Mouse (Mus musculus): ENCODE measurements around the gene Parp8. TPM values are rescaled to one million over a fixed set of nuclear protein-coding genes. Genes with fewer than 3 reads are reported as not detected.

The Parp8 gene
- polyA plus RNA-seq, 1 experiment from 2014 or later: 2.2 TPM

DNA sequence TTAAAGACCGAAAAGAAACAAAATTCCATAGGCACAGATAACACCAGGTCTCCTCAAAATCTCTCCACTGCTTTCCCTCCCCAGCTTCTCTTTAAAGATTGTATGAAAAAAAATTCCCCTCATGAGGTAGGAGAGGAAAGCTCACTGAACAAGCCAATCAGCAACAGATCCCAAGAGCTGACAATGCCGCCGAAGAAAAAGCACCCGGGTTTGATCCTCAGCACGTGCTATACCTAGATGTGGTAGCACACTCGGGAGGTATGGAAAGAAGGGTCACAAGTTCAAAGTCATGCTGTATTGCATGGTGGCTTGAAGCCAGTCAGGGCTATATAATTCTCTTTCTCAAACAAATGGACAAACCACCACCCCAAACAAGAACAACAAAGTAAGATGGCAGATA lies 76.3 kb downstream of the Parp8 start:
- 86% methylated on average over 6 of the region's 6 CpGs for WGBS (ENCODE audit: insufficient replicate concordance)
- no peak for ATAC-seq
- no peaks in the 10 kb centered on the region for H3K9me3 ChIP-seq (ENCODE audit: low read length)

DNA sequence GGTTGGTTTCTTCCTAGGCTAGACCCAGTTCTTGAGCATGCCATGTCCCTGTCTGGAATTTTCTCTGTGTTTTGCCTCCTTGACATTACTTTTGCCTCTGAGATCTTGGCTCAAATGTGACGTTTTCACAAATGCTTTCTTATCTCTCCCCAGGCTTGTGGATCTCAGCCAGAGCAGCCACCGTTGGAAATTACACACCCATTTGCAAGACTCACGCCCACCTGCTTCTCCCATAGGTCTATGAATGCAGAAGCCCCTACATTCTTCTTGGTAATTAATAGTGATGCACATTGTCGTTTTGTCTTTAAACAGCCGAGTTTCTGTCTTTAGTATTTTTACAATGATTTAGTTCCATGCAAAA lies 77.1 kb downstream of the Parp8 start:
- Histone ChIP-seq H3K36me3 (replicated peaks; ENCODE audit: insufficient read depth, low read length) (no peaks in the 10 kb centered on the region), H3K27me3 (ENCODE audit: insufficient read depth, low read length) (no peaks in the 10 kb centered on the region), H3K27ac (ENCODE audit: low read depth) (no peak overlapping the region), H3K4me2 (ENCODE audit: low read depth, low read length) (no peak overlapping the region), H3K9ac (replicated peaks) (no peak overlapping the region), H3K4me3 (ENCODE audit: low read depth, low read length) (no peak overlapping the region), H3K4me1 (ENCODE audit: insufficient read depth) (no peaks in the 10 kb centered on the region), H3K9me3 (ENCODE audit: low read length) (no peaks in the 10 kb centered on the region)
- ATAC-seq (no peak), DNase-seq (no peak)
- TF ChIP-seq EP300 (IDR thresholded peaks at IDR 0.05; ENCODE audit: low read depth) (no peak), CTCF (IDR thresholded peaks at IDR 0.05; ENCODE audit: low read depth) (no peak)
- 55% methylated on average over 5 of the region's 5 CpGs for WGBS (ENCODE audit: insufficient replicate concordance)

More for the DNA sequence above, 76.3 kb downstream of the Parp8 start:
- H3K36me3 ChIP-seq (replicated peaks; ENCODE audit: insufficient read depth, low read length): no peaks in the 10 kb centered on the region
- no peak overlapping the region for H3K4me2 ChIP-seq (ENCODE audit: low read depth, low read length)
- H3K4me3 ChIP-seq (ENCODE audit: low read depth, low read length): no peak overlapping the region
- H3K27me3 ChIP-seq (ENCODE audit: insufficient read depth, low read length): no peaks in the 10 kb centered on the region
- TF ChIP-seq EP300 (IDR thresholded peaks at IDR 0.05; ENCODE audit: low read depth) (no peak), CTCF (IDR thresholded peaks at IDR 0.05; ENCODE audit: low read depth) (no peak)
- H3K4me1 ChIP-seq (ENCODE audit: insufficient read depth): no peaks in the 10 kb centered on the region
- H3K27ac ChIP-seq (ENCODE audit: low read depth): no peak overlapping the region
- no peak for DNase-seq
- no peak overlapping the region for H3K9ac ChIP-seq (replicated peaks)

DNA sequence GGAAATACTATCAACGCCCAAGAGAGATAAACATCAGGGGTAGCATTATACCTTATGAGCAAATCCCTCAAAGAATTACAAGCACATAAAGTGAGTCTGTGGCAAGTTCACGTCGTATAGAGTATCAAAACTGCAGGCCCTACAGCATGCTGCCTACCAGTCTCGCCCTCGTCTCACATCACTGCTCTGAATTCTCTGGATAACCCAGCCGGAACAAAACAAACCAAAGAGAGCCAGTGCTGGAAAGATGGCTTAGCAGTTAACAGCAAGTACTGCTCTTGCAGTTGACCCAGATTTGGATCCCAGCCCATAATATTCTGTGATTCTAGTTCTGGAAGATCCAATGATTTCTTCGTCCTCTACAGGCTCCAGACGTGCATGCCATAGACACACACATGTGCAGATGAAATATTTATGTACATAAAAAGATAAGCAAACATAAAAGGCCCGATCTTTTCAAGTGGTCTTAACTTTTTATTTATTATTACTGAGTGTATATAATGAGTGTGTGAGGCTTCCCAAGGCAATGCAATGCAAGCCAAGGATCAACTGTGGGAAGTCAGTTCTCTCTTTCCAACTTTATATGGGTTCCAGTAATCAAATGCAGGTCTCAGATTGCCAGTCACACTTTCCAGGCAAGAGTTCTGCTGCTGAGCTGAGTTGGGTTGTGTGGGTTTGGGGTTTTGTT lies 77.6 kb downstream of the Parp8 start:
- H3K4me2 ChIP-seq (ENCODE audit: low read depth, low read length): no peak overlapping the region
- no peaks in the 10 kb centered on the region for H3K4me1 ChIP-seq (ENCODE audit: insufficient read depth)
- no peaks in the 10 kb centered on the region for H3K36me3 ChIP-seq (replicated peaks; ENCODE audit: insufficient read depth, low read length)
- TF ChIP-seq CTCF (IDR thresholded peaks at IDR 0.05; ENCODE audit: low read depth) (no peak), EP300 (IDR thresholded peaks at IDR 0.05; ENCODE audit: low read depth) (no peak)
- H3K9ac ChIP-seq (replicated peaks): no peak overlapping the region
- 74% methylated on average over 9 of the region's 9 CpGs for WGBS (ENCODE audit: insufficient replicate concordance)
- H3K27me3 ChIP-seq (ENCODE audit: insufficient read depth, low read length): no peaks in the 10 kb centered on the region
- no peak overlapping the region for H3K4me3 ChIP-seq (ENCODE audit: low read depth, low read length)
- no peak for DNase-seq
- H3K27ac ChIP-seq (ENCODE audit: low read depth): no peak overlapping the region
- no peak for ATAC-seq
- no peaks in the 10 kb centered on the region for H3K9me3 ChIP-seq (ENCODE audit: low read length)

DNA sequence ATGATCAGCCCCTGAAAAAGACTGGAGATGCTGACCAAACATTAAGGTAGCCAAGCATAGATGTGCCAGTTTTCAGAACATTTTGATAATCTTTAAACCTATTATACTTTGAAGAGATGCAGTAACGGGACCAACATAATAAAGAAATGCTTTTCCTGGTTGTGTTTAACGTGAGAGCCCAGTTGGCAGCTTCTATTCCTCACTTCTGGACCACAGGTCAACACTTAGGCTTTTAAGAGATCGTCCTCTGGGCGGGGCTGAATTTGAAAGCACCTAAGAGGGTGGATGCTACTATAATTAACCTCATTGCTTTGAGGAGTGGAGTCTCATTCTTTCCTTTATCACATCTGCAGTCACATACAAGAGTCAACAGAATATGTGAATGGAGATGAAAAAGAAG lies 78.8 kb downstream of the Parp8 start:
- H3K4me1 ChIP-seq (ENCODE audit: insufficient read depth): no peaks in the 10 kb centered on the region
- no peak overlapping the region for H3K27ac ChIP-seq (ENCODE audit: low read depth)
- H3K36me3 ChIP-seq (replicated peaks; ENCODE audit: insufficient read depth, low read length): no peaks in the 10 kb centered on the region
- no peak overlapping the region for H3K9ac ChIP-seq (replicated peaks)
- H3K9me3 ChIP-seq (ENCODE audit: low read length): no peaks in the 10 kb centered on the region
- H3K27me3 ChIP-seq (ENCODE audit: insufficient read depth, low read length): no peaks in the 10 kb centered on the region
- DNase-seq: no peak
- no peak overlapping the region for H3K4me2 ChIP-seq (ENCODE audit: low read depth, low read length)
- no peak overlapping the region for H3K4me3 ChIP-seq (ENCODE audit: low read depth, low read length)
- WGBS (ENCODE audit: insufficient replicate concordance): 73% methylated on average over 4 of the region's 4 CpGs
- TF ChIP-seq EP300 (IDR thresholded peaks at IDR 0.05; ENCODE audit: low read depth): no peak
- no peak for TF ChIP-seq CTCF (IDR thresholded peaks at IDR 0.05; ENCODE audit: low read depth)
- no peak for ATAC-seq

DNA sequence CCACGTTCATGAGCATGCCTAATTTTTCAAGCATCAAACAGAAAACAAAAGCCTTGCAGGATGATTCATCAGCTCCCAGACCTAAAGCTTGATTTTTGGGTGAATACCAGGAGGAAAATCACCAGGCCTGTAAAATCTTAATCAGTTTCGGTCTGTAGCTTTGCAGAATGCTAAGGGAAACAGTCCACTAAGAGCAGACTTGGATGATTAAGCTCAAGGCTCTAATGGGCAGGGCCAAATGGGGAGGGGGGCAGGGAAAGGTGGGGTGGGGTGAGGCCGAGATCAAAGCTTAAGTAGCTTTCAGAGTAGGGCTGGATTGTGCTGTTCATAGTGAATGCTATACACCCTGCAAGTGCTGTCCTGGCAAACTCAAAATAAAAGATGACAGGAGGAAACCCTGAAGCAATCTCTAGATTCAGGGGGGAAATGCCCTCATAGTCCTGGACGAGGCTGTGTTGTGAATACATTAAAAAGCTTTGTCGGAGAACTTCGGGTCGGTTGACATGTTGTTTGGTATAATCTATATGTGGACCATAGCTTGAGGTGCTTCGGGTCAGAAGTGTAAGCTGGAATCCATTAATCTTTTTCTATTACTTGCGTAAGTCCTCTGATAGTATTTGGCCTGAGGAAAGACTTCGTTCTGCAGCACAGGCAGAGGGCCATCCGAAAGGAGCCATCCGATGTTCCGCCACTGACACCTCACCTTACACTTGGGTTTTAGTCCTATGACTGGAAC lies 83.9 kb downstream of the Parp8 start:
- no peak for TF ChIP-seq EP300 (IDR thresholded peaks at IDR 0.05; ENCODE audit: low read depth)
- ATAC-seq (no peak), DNase-seq (no peak)
- 77% methylated on average over 13 of the region's 13 CpGs for WGBS (ENCODE audit: insufficient replicate concordance)
- Histone ChIP-seq H3K27ac (ENCODE audit: low read depth) (no peak overlapping the region), H3K27me3 (ENCODE audit: insufficient read depth, low read length) (no peaks in the 10 kb centered on the region), H3K9ac (replicated peaks) (no peak overlapping the region), H3K4me1 (ENCODE audit: insufficient read depth) (no peaks in the 10 kb centered on the region), H3K36me3 (replicated peaks; ENCODE audit: insufficient read depth, low read length) (no peaks in the 10 kb centered on the region), H3K4me3 (ENCODE audit: low read depth, low read length) (no peak overlapping the region), H3K9me3 (ENCODE audit: low read length) (no peaks in the 10 kb centered on the region), H3K4me2 (ENCODE audit: low read depth, low read length) (no peak overlapping the region)

DNA sequence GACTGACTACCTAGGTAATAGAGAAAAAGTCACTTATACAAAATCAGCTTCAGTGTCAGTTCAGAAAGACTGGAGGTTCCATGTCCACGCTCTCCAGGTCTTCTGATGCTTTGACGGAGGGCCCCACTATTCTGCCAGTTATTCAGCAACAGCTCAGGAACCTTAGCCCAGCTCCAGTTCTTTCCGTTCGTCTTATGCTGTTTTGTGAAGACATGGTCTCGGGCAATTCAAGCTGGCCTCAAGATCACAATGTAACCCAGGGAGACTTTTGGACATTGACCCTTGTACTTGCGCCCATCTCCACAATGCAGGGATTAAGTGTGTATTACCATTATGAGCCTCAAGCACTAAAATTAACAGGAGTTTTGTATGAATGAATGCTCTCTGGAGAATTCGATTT lies 84.6 kb downstream of the Parp8 start:
- WGBS (ENCODE audit: insufficient replicate concordance): 85% methylated on average over 7 of the region's 7 CpGs
- no peak for DNase-seq
- no peak for TF ChIP-seq CTCF (IDR thresholded peaks at IDR 0.05; ENCODE audit: low read depth)
- TF ChIP-seq EP300 (IDR thresholded peaks at IDR 0.05; ENCODE audit: low read depth): no peak

More for the DNA sequence above, 84.6 kb downstream of the Parp8 start:
- H3K4me2 ChIP-seq (ENCODE audit: low read depth, low read length): no peak overlapping the region
- no peak overlapping the region for H3K4me3 ChIP-seq (ENCODE audit: low read depth, low read length)
- no peaks in the 10 kb centered on the region for H3K36me3 ChIP-seq (replicated peaks; ENCODE audit: insufficient read depth, low read length)
- H3K27me3 ChIP-seq (ENCODE audit: insufficient read depth, low read length): no peaks in the 10 kb centered on the region
- H3K9ac ChIP-seq (replicated peaks): no peak overlapping the region
- no peak for ATAC-seq
- H3K27ac ChIP-seq (ENCODE audit: low read depth): no peak overlapping the region
- H3K4me1 ChIP-seq (ENCODE audit: insufficient read depth): no peaks in the 10 kb centered on the region
- H3K9me3 ChIP-seq (ENCODE audit: low read length): no peaks in the 10 kb centered on the region
